Mouse (Mus musculus) intestine, postnatal 0 days (tissue): ENCODE results near the gene Cul3. TPM values are rescaled to one million over a fixed set of nuclear protein-coding genes. Genes with fewer than 3 reads are reported as not detected.

ENCODE experiments used
- ATAC-seq: fragments of 200-750 bp; cut with Nextera tagmentation; 2 replicates; pipeline ENCODE4 v1.8.0; 2017; ENCODE audit warnings: mild to moderate bottlenecking, moderate TSS enrichment, moderate library complexity
- H3K27ac ChIP-seq: fragments of 300-500 bp; sonication (generic); 2 replicates; pipeline ENCODE4 v1.5.1; 2014; ENCODE audit warnings: mild to moderate bottlenecking, low read depth, low read length, moderate library complexity
- H3K27me3 ChIP-seq: fragments of 300-500 bp; sonication (generic); replicated peaks from 2 replicates; pipeline ENCODE4 v1.6.1; 2014; ENCODE audit warnings: low read length, mixed read lengths; ENCODE audit not compliant: control insufficient read depth, insufficient read depth
- H3K36me3 ChIP-seq: fragments of 300-500 bp; sonication (generic); 2 replicates; pipeline ENCODE4 v1.6.1; 2014; ENCODE audit warnings: mild to moderate bottlenecking, moderate library complexity; ENCODE audit not compliant: control insufficient read depth, insufficient read depth
- H3K4me1 ChIP-seq: fragments of 300-500 bp; sonication (generic); replicated peaks from 2 replicates; pipeline ENCODE4 v1.6.1; 2014; ENCODE audit warnings: antibody characterized with exemption, low read length, mixed read lengths; ENCODE audit not compliant: control insufficient read depth, insufficient read depth
- H3K4me2 ChIP-seq: fragments of 300-500 bp; sonication (generic); replicated peaks from 2 replicates; pipeline ENCODE4 v1.6.1; 2014; ENCODE audit warnings: low read depth, mild to moderate bottlenecking, moderate library complexity
- H3K4me3 ChIP-seq: fragments of 300-500 bp; sonication (generic); 2 replicates; pipeline ENCODE4 v1.5.1; 2014; ENCODE audit warnings: low read depth, low read length
- H3K9ac ChIP-seq: fragments of 300-500 bp; sonication (generic); 2 replicates; pipeline ENCODE4 v1.6.1; 2014; ENCODE audit warnings: mild to moderate bottlenecking, low read depth, low read length
- H3K9me3 ChIP-seq: fragments of 300-500 bp; sonication (generic); 2 replicates; pipeline ENCODE4 v1.6.1; 2016; ENCODE audit warnings: mixed run types; ENCODE audit not compliant: control insufficient read depth
- CTCF ChIP-seq: sonication (generic); IDR thresholded peaks from 2 replicates; pipeline ENCODE4 v1.5.1; 2016; ENCODE audit warnings: low read depth, mild to moderate bottlenecking, control low read depth, antibody characterized with exemption, moderate library complexity
- WGBS: fragments of 180-500 bp; shearing (Covaris S2); extraction: QIAGEN DNeasy Blood & Tissue Kit; methylation state at CpG from one replicate; pipeline ENCODE4 v1.1.7; 2014; 5-methylcytosine and 5-hydroxymethylcytosine counted together
- polyA plus RNA-seq: library from polyadenylated mRNA; unstranded; fragments of >200 nt; fragmentation: Nextera tagmentation; extraction: Ambion mirVana; gene quantifications from 2 replicates; pipeline ENCODE4 v1.2.1, GENCODE M21; 2015

The Cul3 gene
- polyA plus RNA-seq, 1 experiment from 2014 or later, result 31.8 TPM

- 48% methylated on average over 2 of the region's 2 CpGs for WGBS
Observed at GRCm38 (mm10) chr1:80325761-80326160, 14.5 kb downstream of the Cul3 start.

GRCm38 (mm10) chr1:80324370-80324769 lies 15.9 kb downstream of the Cul3 start:
- Histone ChIP-seq H3K4me2 (no peak overlapping the region), H3K4me1 (0 out of 2 replicates have a peak, but pooled peaks cover 3% of the 10 kb centered on the region), H3K9ac (no peak overlapping the region), H3K27me3 (no peaks in the 10 kb centered on the region), H3K36me3 (no peaks in the 10 kb centered on the region), H3K4me3 (no peak overlapping the region), H3K9me3 (no peaks in the 10 kb centered on the region), H3K27ac (no peak overlapping the region)
- no peak for TF ChIP-seq CTCF
- no peak for ATAC-seq

More at GRCm38 (mm10) chr1:80325761-80326160, 14.5 kb downstream of the Cul3 start:
- no peak overlapping the region for H3K9ac ChIP-seq
- 0 out of 2 replicates have a peak, but pooled peaks cover 3% of the 10 kb centered on the region for H3K4me1 ChIP-seq
- no peaks in the 10 kb centered on the region for H3K36me3 ChIP-seq
- H3K4me2 ChIP-seq, result no peak overlapping the region
- no peak overlapping the region for H3K27ac ChIP-seq
- H3K27me3 ChIP-seq, result no peaks in the 10 kb centered on the region
- no peak overlapping the region for H3K4me3 ChIP-seq
- no peak for ATAC-seq
- H3K9me3 ChIP-seq, result no peaks in the 10 kb centered on the region
- TF ChIP-seq CTCF, result no peak

DNA sequence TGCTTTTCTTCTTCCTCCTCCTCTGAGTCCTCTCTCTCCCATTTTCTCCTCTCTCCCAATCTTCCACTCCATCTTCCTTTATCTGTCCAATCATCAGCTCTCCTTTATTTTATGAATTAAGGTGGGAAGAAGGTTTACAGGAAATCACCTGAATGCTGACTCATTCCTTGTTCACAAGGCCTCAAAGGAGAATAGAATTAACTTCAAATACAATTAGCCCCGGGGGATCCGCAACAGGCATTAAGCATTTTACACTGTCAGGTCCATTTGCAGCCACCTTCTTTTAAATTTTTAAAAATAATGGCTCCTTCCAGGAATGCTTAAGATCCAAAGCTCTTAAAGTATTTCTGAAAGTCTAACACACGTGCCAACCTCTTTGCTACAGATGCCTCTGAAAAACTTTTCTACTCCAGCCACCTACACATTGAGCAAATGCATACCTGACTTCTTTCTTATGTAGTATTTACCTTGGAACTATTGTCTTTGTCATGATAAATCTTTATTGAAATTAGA lies 24.7 kb downstream of the Cul3 start:
- no peaks in the 10 kb centered on the region for H3K4me1 ChIP-seq

DNA sequence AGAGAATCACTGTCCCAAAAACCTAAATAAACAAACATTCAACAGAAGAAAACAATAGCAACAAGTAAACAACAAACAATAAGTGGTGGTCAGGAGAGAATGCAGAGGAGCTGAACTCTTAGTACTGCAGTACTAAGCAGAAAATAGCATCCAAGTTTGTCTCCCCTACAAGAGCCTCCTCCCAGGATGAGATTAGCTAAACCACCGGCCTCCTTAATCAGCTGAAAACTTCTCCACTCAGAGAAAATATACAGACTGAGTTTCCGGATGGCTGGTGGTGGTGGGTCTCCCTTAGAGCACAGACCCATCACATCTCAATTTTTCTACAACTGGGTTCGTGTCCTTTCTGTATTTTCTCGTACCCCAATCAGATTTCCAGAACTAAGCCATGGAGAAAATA lies 47.0 kb downstream of the Cul3 start:
- Histone ChIP-seq H3K4me2 (no peak overlapping the region), H3K4me3 (no peak overlapping the region), H3K27me3 (no peaks in the 10 kb centered on the region), H3K36me3 (no peaks in the 10 kb centered on the region), H3K4me1 (no peaks in the 10 kb centered on the region; the same call in 1 of the 2 replicates), H3K9ac (no peak overlapping the region), H3K9me3 (no peaks in the 10 kb centered on the region), H3K27ac (no peak overlapping the region)
- WGBS, result 69% methylated on average over 4 of the region's 4 CpGs
- TF ChIP-seq CTCF, result no peak
- ATAC-seq, result no peak

More for the DNA sequence above, 24.7 kb downstream of the Cul3 start:
- no peak overlapping the region for H3K4me2 ChIP-seq
- H3K36me3 ChIP-seq, result no peaks in the 10 kb centered on the region
- no peak overlapping the region for H3K9ac ChIP-seq
- H3K27ac ChIP-seq, result no peak overlapping the region
- H3K9me3 ChIP-seq, result no peaks in the 10 kb centered on the region
- ATAC-seq, result no peak
- 85% methylated on average over 3 of the region's 3 CpGs for WGBS
- no peak overlapping the region for H3K4me3 ChIP-seq
- no peak for TF ChIP-seq CTCF
- no peaks in the 10 kb centered on the region for H3K27me3 ChIP-seq

DNA sequence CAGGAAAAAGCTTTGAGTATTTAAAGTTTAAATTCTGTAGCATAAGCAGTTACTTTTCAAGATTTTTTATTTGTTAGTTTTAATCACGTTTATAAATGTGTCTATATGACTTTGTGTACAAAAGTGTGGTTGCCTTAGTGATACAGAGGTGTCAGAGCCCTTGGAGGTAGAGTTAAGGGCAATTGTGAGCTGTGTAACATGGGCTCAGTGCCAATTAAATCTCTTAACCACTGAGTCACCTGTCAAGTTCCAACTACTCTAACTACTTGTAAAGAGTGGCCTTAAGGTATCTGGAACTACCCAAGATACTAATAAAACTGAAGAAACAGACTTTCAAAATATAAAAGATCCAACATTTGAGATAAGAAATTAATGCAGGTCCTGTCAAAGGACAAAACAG lies 61.5 kb downstream of the Cul3 start:
- 58% methylated on average over 1 of the region's 1 CpGs for WGBS
- ATAC-seq, result no peak
- peaks cover 34% of the 10 kb centered on the region for H3K36me3 ChIP-seq
- no peak overlapping the region for H3K4me2 ChIP-seq
- H3K4me3 ChIP-seq, result no peak overlapping the region
- no peak overlapping the region for H3K27ac ChIP-seq
- no peaks in the 10 kb centered on the region for H3K27me3 ChIP-seq
- no peaks in the 10 kb centered on the region for H3K9me3 ChIP-seq
- no peak for TF ChIP-seq CTCF
- no peak overlapping the region for H3K9ac ChIP-seq
- no peaks in the 10 kb centered on the region for H3K4me1 ChIP-seq

DNA sequence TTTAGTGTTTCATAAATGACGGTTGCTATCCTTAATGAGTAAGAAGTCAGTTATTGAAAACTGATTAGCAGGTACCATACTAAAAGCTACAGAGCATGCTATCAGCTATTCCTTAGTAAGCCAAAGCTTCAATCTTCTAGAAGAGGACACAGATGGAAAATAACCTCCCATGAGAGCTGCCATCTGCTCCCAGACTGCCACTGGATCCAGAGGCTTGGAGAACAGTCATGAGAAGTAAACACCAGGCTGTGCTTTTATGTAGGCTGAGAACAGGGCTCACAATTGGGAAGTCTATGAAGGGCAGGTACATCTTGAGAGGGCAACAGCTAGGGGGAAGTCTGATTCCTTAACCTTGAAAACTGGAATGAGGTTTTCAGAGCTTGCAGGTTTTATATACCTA lies 79.8 kb downstream of the Cul3 start:
- Histone ChIP-seq H3K27ac (no peak overlapping the region), H3K4me1 (no peaks in the 10 kb centered on the region), H3K27me3 (no peaks in the 10 kb centered on the region), H3K4me3 (no peak overlapping the region), H3K9ac (no peak overlapping the region), H3K9me3 (no peaks in the 10 kb centered on the region), H3K4me2 (no peak overlapping the region), H3K36me3 (no peaks in the 10 kb centered on the region)
- WGBS, result 74% methylated on average over 1 of the region's 1 CpGs
- no peak for ATAC-seq
- TF ChIP-seq CTCF, result no peak

GRCm38 (mm10) chr1:80258632-80259031 lies 81.6 kb downstream of the Cul3 start:
- Histone ChIP-seq H3K27me3 (no peaks in the 10 kb centered on the region), H3K36me3 (no peaks in the 10 kb centered on the region), H3K4me1 (no peaks in the 10 kb centered on the region), H3K4me3 (no peak overlapping the region), H3K27ac (no peak overlapping the region), H3K9me3 (no peaks in the 10 kb centered on the region), H3K9ac (no peak overlapping the region), H3K4me2 (no peak overlapping the region)
- TF ChIP-seq CTCF, result no peak
- no peak for ATAC-seq
- 84% methylated on average over 4 of the region's 4 CpGs for WGBS
